22 mouse cellular contexts compared by ENCODE assay signal in genomic region chr1:192130202-192130601, GRCm38 (mm10). TPM values are rescaled to one million over a fixed set of nuclear protein-coding genes. Genes with fewer than 3 reads are reported as not detected.
DNase-seq lines count a peak whose midpoint lies in the region; ATAC-seq and TF ChIP-seq lines count a peak whose summit lies in the region.
"Had no signal": no experiment of that assay in that cellular context is flagged by ENCODE, and none has a peak within 500 bp of the region (broad histone marks: within the 10 kb centered on the region; RNA-seq: fewer than 3 reads in every experiment).

No protein-coding gene starts in this region.

- peak; percentile 63; the same call in 1 of the 2 replicates for ATAC-seq in liver, embryonic 12.5 days
- ATAC-seq in liver, embryonic 16.5 days (ENCODE audit: low read depth), result peak; percentile 52; the same call in 1 of the 2 replicates
- ATAC-seq: forebrain, embryonic 14.5 days; hindbrain, postnatal 0 days had no signal

- H3K27ac ChIP-seq in MEL (ENCODE audit: control insufficient read depth, low read depth, low read length), result peak overlapping the region; percentile 67
- peak overlapping the region; percentile 39 for H3K27ac ChIP-seq in liver, embryonic 12.5 days
- H3K27ac ChIP-seq in liver, embryonic 16.5 days (ENCODE audit: low read length), result no peak overlapping the region
- H3K27ac ChIP-seq: embryonic facial prominence, embryonic 15.5 days; forebrain, embryonic 10.5 days; heart, adult 2 months; heart, embryonic 15.5 days; hindbrain, embryonic 13.5 days; hindbrain, postnatal 0 days had no signal

- H3K4me2 ChIP-seq in liver, embryonic 12.5 days, result no peak overlapping the region
- no peak overlapping the region for H3K4me2 ChIP-seq in liver, embryonic 16.5 days (ENCODE audit: low read depth, low read length)
- H3K4me2 ChIP-seq: embryonic facial prominence, embryonic 15.5 days; heart, embryonic 11.5 days; heart, embryonic 15.5 days; hindbrain, embryonic 13.5 days had no signal

- TF ChIP-seq CTCF in MEL (IDR thresholded peaks at IDR 0.05 in 2 of 3, conservative IDR thresholded peaks at IDR 0.05 in 1 of 3; ENCODE audit: control insufficient read depth in 1 of 3, insufficient read depth in 1 of 3, low read depth in 2 of 3, low read length in 3 of 3, poor library complexity in 1 of 3, severe bottlenecking in 1 of 3), result no peak

- H3K27me3 ChIP-seq in MEL (ENCODE audit: control insufficient read depth in 1 of 2, insufficient read depth in 2 of 2, low read length in 2 of 2), result no peaks in the 10 kb centered on the region
- H3K27me3 ChIP-seq in liver, embryonic 12.5 days (replicated peaks), result no peaks in the 10 kb centered on the region
- H3K27me3 ChIP-seq in liver, embryonic 16.5 days (ENCODE audit: control insufficient read depth, insufficient read depth, low read depth, low read length), result no peaks in the 10 kb centered on the region
- H3K27me3 ChIP-seq: CH12.LX; embryonic facial prominence, embryonic 15.5 days; heart, embryonic 15.5 days; hindbrain, embryonic 13.5 days had no signal

- 76% methylated on average over 1 of the region's 1 CpGs for WGBS in liver, embryonic 12.5 days (ENCODE audit: insufficient replicate concordance)
- WGBS in liver, embryonic 16.5 days (ENCODE audit: insufficient replicate concordance), result 69% methylated on average over 1 of the region's 1 CpGs

- no peak for TF ChIP-seq POLR2A in MEL (IDR thresholded peaks at IDR 0.05; ENCODE audit: control insufficient read depth in 1 of 2, insufficient read depth in 1 of 2, low read depth in 1 of 2, low read length in 2 of 2, poor library complexity in 1 of 2)

- H3K9me3 ChIP-seq in MEL (replicated peaks; ENCODE audit: insufficient read depth, low read length), result no peaks in the 10 kb centered on the region
- no peaks in the 10 kb centered on the region for H3K9me3 ChIP-seq in liver, embryonic 12.5 days (replicated peaks)
- no peaks in the 10 kb centered on the region for H3K9me3 ChIP-seq in liver, embryonic 16.5 days (replicated peaks; ENCODE audit: control insufficient read depth, low read length)
- H3K9me3 ChIP-seq: embryonic facial prominence, embryonic 15.5 days; forebrain, embryonic 10.5 days; heart, embryonic 15.5 days; hindbrain, embryonic 13.5 days had no signal

- no peak for TF ChIP-seq RAD21 in MEL (IDR thresholded peaks at IDR 0.05; ENCODE audit: low read depth, low read length)

- peak; percentile 50 for DNase-seq in MEL (ENCODE audit: low read depth, low spot score)
- no peak for DNase-seq in cerebellum, adult 11-12 months
- no peak for DNase-seq in left cerebral cortex, adult 18-20 months (ENCODE audit: low spot score in 2 of 2)
- no peak for DNase-seq in cerebellum, adult 9-11 months
- DNase-seq: adrenal gland, adult 8-10 months; cerebellum, adult 18-20 months; cerebellum, postnatal 10 days; embryo, embryonic 11 days; gastrocnemius, postnatal 14 days; heart, adult 2 months; heart, postnatal 14 days had no signal

- H3K9ac ChIP-seq in MEL (ENCODE audit: control insufficient read depth, low read depth, low read length, poor library complexity, severe bottlenecking), result no peak overlapping the region
- peak overlapping the region; percentile 22; the same call in 1 of the 2 replicates for H3K9ac ChIP-seq in liver, embryonic 12.5 days
- no peak overlapping the region for H3K9ac ChIP-seq in liver, embryonic 16.5 days (ENCODE audit: low read depth, low read length)
- H3K9ac ChIP-seq: embryonic facial prominence, embryonic 15.5 days; heart, embryonic 15.5 days; hindbrain, embryonic 13.5 days had no signal

- H3K79me2 ChIP-seq in MEL (ENCODE audit: control insufficient read depth, insufficient read depth, low read length, poor library complexity), result peaks cover 1% of the 10 kb centered on the region

- H3K4me3 ChIP-seq in MEL (ENCODE audit: control insufficient read depth in 1 of 2, insufficient read depth in 1 of 2, low read depth in 2 of 2, low read length in 2 of 2), result no peak overlapping the region
- no peak overlapping the region for H3K4me3 ChIP-seq in liver, embryonic 12.5 days
- H3K4me3 ChIP-seq in liver, embryonic 16.5 days (ENCODE audit: low read depth, low read length), result no peak overlapping the region
- H3K4me3 ChIP-seq: embryonic facial prominence, embryonic 15.5 days; erythroblast, embryonic 14.5 days; forebrain, embryonic 10.5 days; heart, adult 2 months; heart, embryonic 15.5 days; hindbrain, embryonic 13.5 days had no signal

- peaks cover 18 to 21% of the 10 kb centered on the region in 2 experiments for H3K4me1 ChIP-seq in MEL (ENCODE audit: control insufficient read depth in 1 of 2, insufficient read depth in 2 of 2, low read length in 2 of 2)
- H3K4me1 ChIP-seq in liver, embryonic 12.5 days, result peaks cover 29% of the 10 kb centered on the region
- peaks cover 13% of the 10 kb centered on the region for H3K4me1 ChIP-seq in liver, embryonic 16.5 days (ENCODE audit: control insufficient read depth, low read depth, low read length)
- H3K4me1 ChIP-seq: embryonic facial prominence, embryonic 15.5 days had no signal

- H3K36me3 ChIP-seq in MEL (ENCODE audit: control insufficient read depth in 1 of 2, insufficient read depth in 2 of 2, low read length in 2 of 2), result peaks cover 8 to 30% of the 10 kb centered on the region in 2 experiments
- H3K36me3 ChIP-seq in liver, embryonic 12.5 days, result peaks cover 38% of the 10 kb centered on the region
- H3K36me3 ChIP-seq in liver, embryonic 16.5 days (ENCODE audit: control insufficient read depth, insufficient read depth), result peaks cover 9% of the 10 kb centered on the region

- TF ChIP-seq EP300 in MEL (IDR thresholded peaks at IDR 0.05; ENCODE audit: low read depth in 1 of 2, low read length in 2 of 2), result peak; percentile 74 to 84

TF ChIP-seq in MEL, 35 proteins besides CTCF, POLR2A, EP300 and RAD21 (continues in another document):
- TF ChIP-seq NELFE (IDR thresholded peaks at IDR 0.05; ENCODE audit: low read depth, low read length) (no peak), ZC3H11A (IDR thresholded peaks at IDR 0.05; ENCODE audit: low read depth, low read length) (no peak), E2F4 (IDR thresholded peaks at IDR 0.05; ENCODE audit: borderline replicate concordance, low read depth, low read length) (no peak), SIN3A (IDR thresholded peaks at IDR 0.05; ENCODE audit: low read length) (no peak), POLR2AphosphoS5 (IDR thresholded peaks at IDR 0.05; ENCODE audit: borderline replicate concordance, low read depth, low read length) (no peak), JUND (IDR thresholded peaks at IDR 0.05; ENCODE audit: low read depth, low read length) (no peak), ZMIZ1 (IDR thresholded peaks at IDR 0.05; ENCODE audit: low read depth, low read length) (no peak), UBTF (IDR thresholded peaks at IDR 0.05; ENCODE audit: borderline replicate concordance, insufficient read depth, low read depth, low read length) (no peak), HCFC1 (IDR thresholded peaks at IDR 0.05; ENCODE audit: low read depth, low read length) (no peak), NRF1 (IDR thresholded peaks at IDR 0.05; ENCODE audit: insufficient read depth, low read depth, low read length, poor library complexity, severe bottlenecking) (no peak), ETS1 (IDR thresholded peaks at IDR 0.05; ENCODE audit: low read depth, low read length) (peak; percentile 75), GATA1 (IDR thresholded peaks at IDR 0.05; ENCODE audit: low read depth, low read length) (peak; percentile 79), ZKSCAN1 (IDR thresholded peaks at IDR 0.05; ENCODE audit: low read depth, low read length) (no peak), KAT2A (conservative IDR thresholded peaks at IDR 0.05; ENCODE audit: low read depth, low read length) (no peak), TAL1 (IDR thresholded peaks at IDR 0.05; ENCODE audit: low read length) (peak; percentile 66), ZNF384 (IDR thresholded peaks at IDR 0.05; ENCODE audit: low read depth, low read length) (peak; percentile 94), MYB (IDR thresholded peaks at IDR 0.05; ENCODE audit: low read depth, low read length) (no peak), TBP (IDR thresholded peaks at IDR 0.05; ENCODE audit: low read depth, low read length) (no peak), MAX (IDR thresholded peaks at IDR 0.05; ENCODE audit: low read length) (no peak), GABPA (IDR thresholded peaks at IDR 0.05; ENCODE audit: low read depth, low read length) (no peak), BHLHE40 (IDR thresholded peaks at IDR 0.05; ENCODE audit: borderline replicate concordance, low read depth, low read length) (peak; percentile 73; the same call in 1 of the 2 replicates), MYC (IDR thresholded peaks at IDR 0.05; ENCODE audit: low read depth, low read length) (peak; percentile 31; the same call in 1 of the 2 replicates), CHD1 (IDR thresholded peaks at IDR 0.05; ENCODE audit: low read depth, low read length) (no peak), RCOR1 (IDR thresholded peaks at IDR 0.05; ENCODE audit: low read depth, low read length) (peak; percentile 62; the same call in 1 of the 2 replicates), MAFK (IDR thresholded peaks at IDR 0.05; ENCODE audit: borderline replicate concordance, low read depth, low read length) (no peak), TCF12 (IDR thresholded peaks at IDR 0.05; ENCODE audit: low read depth, low read length) (peak; percentile 91), MAZ (IDR thresholded peaks at IDR 0.05; ENCODE audit: low read depth, low read length) (no peak), USF2 (IDR thresholded peaks at IDR 0.05; ENCODE audit: borderline replicate concordance in 1 of 2, insufficient read depth in 1 of 2, low read depth in 1 of 2, low read length in 2 of 2) (no peak), SMC3 (IDR thresholded peaks at IDR 0.05; ENCODE audit: low read depth, low read length) (no peak)

RNA-seq across cellular contexts. Expression of gene Rcor3, which starts 7.7 kb away (rescaled TPM):
- total RNA-seq in MEL (2012; rRNA removed), result 5.0 and 6.7 TPM in 2 replicates
- 10 to 100 TPM in 1 of 2 experiments, not detected in 1; 15.5 TPM for polyA plus RNA-seq in MEL (2012; ENCODE audit: insufficient read depth in 1 of 2, insufficient read length in 2 of 2, low read depth in 1 of 2, low replicate concordance in 2 of 2, missing spikeins in 1 of 2)
- polyA plus RNA-seq in liver, embryonic 12.5 days (2016; fragmentation: Nextera tagmentation; extraction: Ambion mirVana), result 10.8 and 11.8 TPM in 2 replicates
- 7.0 and 8.6 TPM in 2 replicates for polyA plus RNA-seq in liver, embryonic 16.5 days (2015; fragmentation: Nextera tagmentation; extraction: Ambion mirVana)
- total RNA-seq in left cerebral cortex, adult 18-20 months (2021), result 10 to 100 TPM; 27.3 to 28.7 TPM

RNA-seq across cellular contexts. Expression of gene Traf5, which starts 37.8 kb away (rescaled TPM):
- total RNA-seq in MEL (2012; rRNA removed), result 3.5 and 4.0 TPM in 2 replicates
- 1 to 10 TPM in 1 of 2 experiments, not detected in 1; 7.3 TPM for polyA plus RNA-seq in MEL (2012; ENCODE audit: insufficient read depth in 1 of 2, insufficient read length in 2 of 2, low read depth in 1 of 2, low replicate concordance in 2 of 2, missing spikeins in 1 of 2)
- 9.9 and 11.2 TPM in 2 replicates for polyA plus RNA-seq in liver, embryonic 12.5 days (2016; fragmentation: Nextera tagmentation; extraction: Ambion mirVana)
- 4.9 and 5.3 TPM in 2 replicates for polyA plus RNA-seq in liver, embryonic 16.5 days (2015; fragmentation: Nextera tagmentation; extraction: Ambion mirVana)
- total RNA-seq in left cerebral cortex, adult 18-20 months (2021), result 1 to 10 TPM; 4.6 to 7.4 TPM
